In the genomic region with DNA sequence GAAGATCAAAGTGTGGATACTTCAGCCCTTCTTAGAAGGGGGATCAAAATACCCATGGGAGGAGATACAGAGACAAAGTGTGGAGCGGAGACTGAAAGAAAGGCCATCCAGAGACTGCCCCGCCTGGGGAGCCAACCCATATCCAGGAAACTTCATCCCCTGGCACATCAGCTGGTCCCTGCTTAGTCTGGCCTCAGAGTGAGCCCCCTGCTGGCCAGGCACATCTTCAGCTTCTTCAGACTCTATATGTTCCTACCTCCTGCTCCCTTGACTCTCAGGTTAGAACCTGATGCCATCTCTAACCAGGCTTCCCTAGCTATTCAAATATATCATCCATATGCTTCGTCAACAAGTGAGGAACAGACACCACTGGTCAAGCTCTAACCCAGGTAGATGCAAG, we compare ENCODE assay signal across 9 mouse cellular contexts. TPM values are rescaled to one million over a fixed set of nuclear protein-coding genes. Genes with fewer than 3 reads are reported as not detected.
DNase-seq lines count a peak whose midpoint lies in the region; ATAC-seq and TF ChIP-seq lines count a peak whose summit lies in the region.
"Had no signal": no experiment of that assay in that cellular context is flagged by ENCODE, and none has a peak within 500 bp of the region (broad histone marks: within the 10 kb centered on the region; RNA-seq: fewer than 3 reads in every experiment).

No protein-coding gene starts in this region.

- TF ChIP-seq POLR2A in cerebellum, adult 2 months (IDR thresholded peaks at IDR 0.05; ENCODE audit: borderline replicate concordance, insufficient read depth, low read length) = no peak

- peak; percentile 40; the same call in 1 of the 2 replicates for ATAC-seq in stomach, embryonic 16.5 days (ENCODE audit: insufficient read depth, low FRiP score)
- no peak for ATAC-seq in monocyte, adult 5-6 weeks (replicated peaks; ENCODE audit: insufficient number of reproducible peaks, low FRiP score, low TSS enrichment, poor library complexity, severe bottlenecking)

- peak in 1 of 2 experiments; percentile 45 for DNase-seq in cerebellum, adult 2 months
- no peak for DNase-seq in cerebellum, adult 11-12 months
- DNase-seq in right cerebral cortex, adult 18-20 months = peak; percentile 57
- DNase-seq in right cerebral cortex, postnatal 14 days = no peak
- DNase-seq in embryo, embryonic 11 days = peak; percentile 32
- peak; percentile 29 to 76 for DNase-seq in kidney, postnatal 36 days

- no peak overlapping the region for H3K4me2 ChIP-seq in stomach, embryonic 16.5 days (ENCODE audit: low read depth, low read length)

- no peaks in the 10 kb centered on the region for H3K27me3 ChIP-seq in cerebellum, adult 2 months (ENCODE audit: control insufficient read depth, insufficient read depth, low read length)
- H3K27me3 ChIP-seq in stomach, embryonic 16.5 days (ENCODE audit: control insufficient read depth, insufficient read depth, low read length) = no peaks in the 10 kb centered on the region

- no peaks in the 10 kb centered on the region for H3K36me3 ChIP-seq in stomach, embryonic 16.5 days (ENCODE audit: control insufficient read depth, insufficient read depth, low read length)

- peaks cover 10% of the 10 kb centered on the region; the same call in 1 of the 2 replicates for H3K4me1 ChIP-seq in cerebellum, adult 2 months (ENCODE audit: control insufficient read depth, insufficient read depth, low read length)
- no peaks in the 10 kb centered on the region for H3K4me1 ChIP-seq in stomach, embryonic 16.5 days (ENCODE audit: control insufficient read depth, insufficient read depth, low read length)

- no peak overlapping the region for H3K9ac ChIP-seq in stomach, embryonic 16.5 days (ENCODE audit: low read length)

- no peak overlapping the region for H3K4me3 ChIP-seq in cerebellum, adult 2 months (replicated peaks; ENCODE audit: insufficient read depth, low read depth, low read length)
- no peak overlapping the region for H3K4me3 ChIP-seq in stomach, embryonic 16.5 days (replicated peaks; ENCODE audit: low read length)

- TF ChIP-seq CTCF in cerebellum, adult 2 months (IDR thresholded peaks at IDR 0.05; ENCODE audit: borderline replicate concordance, insufficient read depth, low read depth, low read length) = peak; percentile 39; the same call in 1 of the 2 replicates

- no peak overlapping the region for H3K27ac ChIP-seq in cerebellum, adult 2 months (ENCODE audit: insufficient read depth, low read length)
- H3K27ac ChIP-seq in stomach, embryonic 16.5 days (ENCODE audit: low read length) = no peak overlapping the region

- H3K9me3 ChIP-seq in stomach, embryonic 16.5 days (replicated peaks; ENCODE audit: control insufficient read depth, low read length) = no peaks in the 10 kb centered on the region

- 96% methylated on average over 3 of the region's 3 CpGs for WGBS in cerebellum, adult 2 months
- 59% methylated on average over 3 of the region's 3 CpGs for WGBS in stomach, embryonic 16.5 days

RNA-seq across cellular contexts. Expression of a gene that starts 33.9 kb away (rescaled TPM):
- polyA plus RNA-seq in cerebellum, adult 2 months (2012; rRNA removed) = 0.08 and 0.10 TPM in 2 replicates
- polyA plus RNA-seq in stomach, embryonic 16.5 days (2015; fragmentation: Nextera tagmentation; extraction: Ambion mirVana) = not detected in 2 replicates
- not detected in 3 replicates for total RNA-seq in monocyte, adult 5-6 weeks (2017)
- polyA plus RNA-seq: heart, embryonic 16.5 days had no signal

RNA-seq across cellular contexts. Expression of a gene that starts 48.1 kb away (rescaled TPM):
- 73.3 and 75.7 TPM in 2 replicates for polyA plus RNA-seq in cerebellum, adult 2 months (2012; rRNA removed)
- polyA plus RNA-seq in stomach, embryonic 16.5 days (2015; fragmentation: Nextera tagmentation; extraction: Ambion mirVana) = 0.12 and 0.14 TPM in 2 replicates
- total RNA-seq in monocyte, adult 5-6 weeks (2017) = 0.10 TPM in 1 of 3 replicates, not detected in the others

Comparison
In these comparisons a context has a peak if more than half of its experiments do, and no peak if none do; other contexts are left out.
1. DNase-seq: peak in right cerebral cortex, adult 18-20 months (single experiment), embryo, embryonic 11 days (single experiment) and kidney, postnatal 36 days (2 of 2); none in cerebellum, adult 11-12 months (single experiment) and right cerebral cortex, postnatal 14 days (single experiment).
2. RNA of a gene that starts 48.1 kb away (polyA plus RNA-seq): 73.3 to 75.7 TPM in cerebellum, adult 2 months; 0.12 to 0.14 TPM in stomach, embryonic 16.5 days; every median in the first group is over 10 times any median in the second.